Mouse (Mus musculus) layer of hippocampus, postnatal 14 days (tissue): ENCODE data around the gene Gm10273. TPM values are rescaled to one million over a fixed set of nuclear protein-coding genes. Genes with fewer than 3 reads are reported as not detected.

Experiments
- total RNA-seq, 2 experiments: library from RNA; stranded (reverse); gene quantifications; 2 replicates each; pipeline ENCODE4 v1.2.3; 2021

The Gm10273 gene
- total RNA-seq, 2 experiments from 2014 or later, result 12.9 to 46.6 TPM

Other genes with a start within 250 kb of the Gm10273 start
- gene Sept10, start 173.8 kb upstream of the Gm10273 start, total RNA-seq, result 10 to 100 TPM in 1 of 2 experiments, 1 to 10 TPM in 1; 9.7 to 12.6 TPM
- gene Sowahc, start 173.7 kb upstream of the Gm10273 start, total RNA-seq, result 10 to 100 TPM in 1 of 2 experiments, 1 to 10 TPM in 1; 9.2 to 10.1 TPM
- 10 to 100 TPM; 33.5 to 39.5 TPM for gene P4ha1, start 72.3 kb upstream of the Gm10273 start, total RNA-seq
- gene Pla2g12b, start 8.0 kb downstream of the Gm10273 start, total RNA-seq, result not detected
- gene Oit3, start 46.1 kb downstream of the Gm10273 start, total RNA-seq, result under 1 TPM; 0.14 to 0.30 TPM
- gene Gm10322, start 220.4 kb downstream of the Gm10273 start, total RNA-seq, result not detected
- gene Mcu, start 221.1 kb downstream of the Gm10273 start, total RNA-seq, result 10 to 100 TPM; 57.7 to 58.3 TPM